Mouse (Mus musculus) naive thymus-derived CD4-positive, alpha-beta T cell, adult 5 months (primary cell): ENCODE results near the gene Rhox2c. TPM values are rescaled to one million over a fixed set of nuclear protein-coding genes. Genes with fewer than 3 reads are reported as not detected.

Experiments used
- polyA plus RNA-seq: library from polyadenylated mRNA; unstranded; fragments of 100-300 nt; shearing (Covaris generic); gene quantifications from one replicate; pipeline ENCODE4 v1.2.1, GENCODE M21; 2017

Rhox2c gene
- polyA plus RNA-seq, result not detected

GRCm38 (mm10) chrX:37453380-37453779 is at the start of gene Rhox2c:
TSS of gene Rhox2c (plus strand) at chrX:37453680.

DNA sequence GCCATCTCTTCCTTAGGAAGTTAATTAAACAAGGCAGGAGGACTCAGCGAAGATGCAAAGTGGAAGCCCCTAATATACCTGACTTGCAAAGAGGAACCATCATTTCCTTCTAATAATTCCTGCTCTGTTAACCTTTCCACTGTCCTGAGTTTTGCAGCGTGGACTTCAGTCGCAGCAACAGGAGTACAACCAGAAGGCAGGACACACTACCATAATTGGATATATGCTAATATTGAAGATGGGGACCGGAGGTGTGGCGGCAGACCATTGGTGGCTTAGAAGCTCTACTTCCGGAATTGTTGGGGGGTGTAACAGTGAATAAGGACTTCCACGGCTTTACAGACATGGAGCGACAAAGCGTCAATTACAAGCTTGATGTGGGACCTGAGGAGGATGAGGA is 41.7 kb upstream of the Rhox2c start, which contains the start of gene Rhox2b:
Rhox2b (plus strand) TSS at position 301 of the 400 bp plus-strand sequence.

GRCm38 (mm10) chrX:37432194-37432593 is 21.3 kb upstream of the Rhox2c start, which contains the start of gene Rhox4b:
TSS of gene Rhox4b (plus strand) at chrX:37432494.

GRCm38 (mm10) chrX:37458285-37458684 is 4.8 kb downstream of the Rhox2c start, which contains the start of gene Rhox3c:
TSS of gene Rhox3c (plus strand) at chrX:37458585.

DNA sequence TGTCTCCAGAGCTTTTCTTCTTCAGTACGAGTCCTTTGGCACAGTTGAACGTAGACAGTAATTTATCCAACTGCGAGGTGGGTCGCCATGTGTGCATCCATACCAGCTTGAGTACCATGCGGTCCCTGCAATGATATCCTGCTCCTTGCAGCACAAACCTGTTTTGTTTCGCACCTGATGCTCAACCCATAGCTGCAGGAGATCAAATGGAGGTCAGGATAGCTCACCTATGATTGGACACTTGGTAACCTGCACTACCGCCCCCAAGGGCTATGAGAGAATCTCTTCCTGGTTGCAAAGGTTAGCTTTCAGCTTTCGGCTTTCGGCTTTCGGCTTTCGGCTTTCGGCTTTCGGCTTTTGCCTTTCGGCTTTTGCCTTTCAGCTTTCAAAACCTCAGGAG is 26.6 kb downstream of the Rhox2c start, which contains the start of gene Rhox4c:
Rhox4c (plus strand) TSS at position 301 of the 400 bp plus-strand sequence.

GRCm38 (mm10) chrX:37514059-37514458 is 60.6 kb downstream of the Rhox2c start, which contains the start of gene Rhox4d:
TSS of gene Rhox4d (plus strand) at chrX:37514359.

Other genes with a start within 250 kb of the Rhox2c start
- not detected for gene Gm9, start 242.6 kb upstream of the Rhox2c start, polyA plus RNA-seq
- not detected for gene Rhox1, start 231.4 kb upstream of the Rhox2c start, polyA plus RNA-seq
- gene Rhox2a, start 208.7 kb upstream of the Rhox2c start, polyA plus RNA-seq, result not detected
- not detected for gene Rhox3a, start 203.8 kb upstream of the Rhox2c start, polyA plus RNA-seq
- 0.37 TPM for gene Rhox4a, start 188.3 kb upstream of the Rhox2c start, polyA plus RNA-seq
- not detected for gene Rhox3a2, start 73.7 kb upstream of the Rhox2c start, polyA plus RNA-seq
- gene Rhox4a2, start 62.8 kb upstream of the Rhox2c start, polyA plus RNA-seq, result not detected
- not detected for gene Rhox2b, start 41.6 kb upstream of the Rhox2c start, polyA plus RNA-seq
- not detected for gene Rhox4b, start 21.2 kb upstream of the Rhox2c start, polyA plus RNA-seq
- gene Rhox3c, start 4.9 kb downstream of the Rhox2c start, polyA plus RNA-seq, result not detected
- not detected for gene Rhox4c, start 26.7 kb downstream of the Rhox2c start, polyA plus RNA-seq
- gene Rhox2d, start 39.7 kb downstream of the Rhox2c start, polyA plus RNA-seq, result not detected
- gene Rhox4d, start 60.7 kb downstream of the Rhox2c start, polyA plus RNA-seq, result 0.31 TPM
- gene Rhox2e, start 76.8 kb downstream of the Rhox2c start, polyA plus RNA-seq, result not detected
- not detected for gene Rhox3e, start 88.3 kb downstream of the Rhox2c start, polyA plus RNA-seq
- gene Rhox4e, start 103.7 kb downstream of the Rhox2c start, polyA plus RNA-seq, result 0.21 TPM
- not detected for gene Rhox2f, start 117.7 kb downstream of the Rhox2c start, polyA plus RNA-seq
- not detected for gene Rhox3f, start 127.3 kb downstream of the Rhox2c start, polyA plus RNA-seq
- gene Rhox4f, start 154.0 kb downstream of the Rhox2c start, polyA plus RNA-seq, result not detected
- gene Rhox3g, start 174.9 kb downstream of the Rhox2c start, polyA plus RNA-seq, result not detected
- not detected for gene Rhox2g, start 189.8 kb downstream of the Rhox2c start, polyA plus RNA-seq
- not detected for gene Rhox4g, start 197.6 kb downstream of the Rhox2c start, polyA plus RNA-seq
- not detected for gene Rhox3h, start 215.1 kb downstream of the Rhox2c start, polyA plus RNA-seq
- not detected for gene Rhox2h, start 219.6 kb downstream of the Rhox2c start, polyA plus RNA-seq